ENCODE assay signal across 18 mouse cellular contexts in genomic region chr17:66720992-66721351, GRCm38 (mm10).
DNase-seq lines count a peak whose midpoint lies in the region; ATAC-seq and TF ChIP-seq lines count a peak whose summit lies in the region.
"Had no signal": no experiment of that assay in that cellular context is flagged by ENCODE, and none has a peak within 500 bp of the region (broad histone marks: within the 10 kb centered on the region; RNA-seq: fewer than 3 reads in every experiment).

No protein-coding gene starts in this region.

- peak overlapping the region; percentile 9; the same call in 1 of the 2 replicates for H3K27ac ChIP-seq in gastrocnemius, adult 2 months
- no peak overlapping the region for H3K27ac ChIP-seq in ES-Bruce4 (ENCODE audit: insufficient read depth, low read length)
- H3K27ac ChIP-seq in hindbrain, embryonic 13.5 days = peak overlapping the region; percentile 69
- H3K27ac ChIP-seq: kidney, postnatal 0 days; limb, embryonic 13.5 days had no signal

- DNase-seq in gastrocnemius, adult 2 months = no peak
- DNase-seq in gastrocnemius, postnatal 25 days = no peak
- peak; percentile 29 to 31 for DNase-seq in kidney, postnatal 36 days
- no peak for DNase-seq in cerebellum, postnatal 4 days (ENCODE audit: low spot score in 2 of 2)
- DNase-seq in right cerebral cortex, postnatal 10 days (ENCODE audit: low spot score in 2 of 2) = no peak
- DNase-seq in T-cell, adult 2 months (ENCODE audit: low spot score) = no peak
- DNase-seq: B cell, adult 2 months; cerebellum, adult 18-20 months; heart, postnatal 14 days; lung, adult 2 months; right cerebral cortex, postnatal 4 days; thymus, postnatal 4 days had no signal

- H3K9ac ChIP-seq in ES-Bruce4 (ENCODE audit: low read depth, poor library complexity, severe bottlenecking) = no peak overlapping the region
- no peak overlapping the region for H3K9ac ChIP-seq in hindbrain, embryonic 13.5 days
- H3K9ac ChIP-seq: limb, embryonic 13.5 days had no signal

- H3K36me3 ChIP-seq in ES-Bruce4 (ENCODE audit: control insufficient read depth, insufficient read depth, low read length, poor library complexity, severe bottlenecking) = no peaks in the 10 kb centered on the region
- H3K36me3 ChIP-seq in hindbrain, embryonic 13.5 days = no peaks in the 10 kb centered on the region
- H3K36me3 ChIP-seq: limb, embryonic 13.5 days had no signal

- no peak overlapping the region for H3K4me2 ChIP-seq in hindbrain, embryonic 13.5 days
- H3K4me2 ChIP-seq: limb, embryonic 13.5 days had no signal

- TF ChIP-seq EP300 in ES-Bruce4 (IDR thresholded peaks at IDR 0.05; ENCODE audit: insufficient read depth, low read depth, low read length) = no peak

- no peaks in the 10 kb centered on the region for H3K27me3 ChIP-seq in ES-Bruce4 (ENCODE audit: control insufficient read depth, insufficient read depth, low read length, poor library complexity, severe bottlenecking)
- no peaks in the 10 kb centered on the region for H3K27me3 ChIP-seq in hindbrain, embryonic 13.5 days
- H3K27me3 ChIP-seq: limb, embryonic 13.5 days; megakaryocyte, embryonic 14.5 days had no signal

- no peaks in the 10 kb centered on the region for H3K9me3 ChIP-seq in ES-Bruce4 (replicated peaks; ENCODE audit: control insufficient read depth, insufficient read depth, low read length, poor library complexity, severe bottlenecking)
- H3K9me3 ChIP-seq in hindbrain, embryonic 13.5 days = no peaks in the 10 kb centered on the region
- H3K9me3 ChIP-seq: limb, embryonic 13.5 days had no signal

- WGBS in hindbrain, embryonic 13.5 days = 32% methylated on average over 9 of the region's 9 CpGs

- no peak for TF ChIP-seq CTCF in gastrocnemius, adult 2 months (IDR thresholded peaks at IDR 0.05)
- TF ChIP-seq CTCF in ES-Bruce4 (IDR thresholded peaks at IDR 0.05; ENCODE audit: low read depth, low read length) = no peak

- TF ChIP-seq POLR2A in ES-Bruce4 (IDR thresholded peaks at IDR 0.05; ENCODE audit: insufficient read depth, low read length) = no peak

- peak; percentile 70 for ATAC-seq in hindbrain, embryonic 13.5 days (ENCODE audit: low FRiP score)
- ATAC-seq: activated CD4-positive, CD25-positive, alpha-beta regulatory T cell, adult 4 months had no signal

- H3K4me3 ChIP-seq in gastrocnemius, adult 2 months = no peak overlapping the region
- H3K4me3 ChIP-seq in ES-Bruce4 (ENCODE audit: low read depth, low read length) = peak overlapping the region; percentile 6; the same call in 1 of the 2 replicates
- H3K4me3 ChIP-seq in hindbrain, embryonic 13.5 days = no peak overlapping the region
- H3K4me3 ChIP-seq: limb, embryonic 13.5 days; megakaryocyte, embryonic 14.5 days had no signal

- no peaks in the 10 kb centered on the region for H3K4me1 ChIP-seq in ES-Bruce4 (ENCODE audit: control insufficient read depth, insufficient read depth, low read length)
- H3K4me1 ChIP-seq in hindbrain, embryonic 13.5 days (replicated peaks) = peaks cover 19% of the 10 kb centered on the region
- H3K4me1 ChIP-seq: megakaryocyte, embryonic 14.5 days had no signal

- intact Hi-C loops in gastrocnemius, adult 2 months (cut with DNase I) = no loop called here

Comparison
In these comparisons a context has a peak if more than half of its experiments do, and no peak if none do; other contexts are left out.
1. DNase-seq: peak in kidney, postnatal 36 days (2 of 2); none in gastrocnemius, adult 2 months (single experiment), gastrocnemius, postnatal 25 days (single experiment), cerebellum, postnatal 4 days (0 of 2), right cerebral cortex, postnatal 10 days (0 of 2) and T-cell, adult 2 months (single experiment).